Mouse (Mus musculus) intestine, postnatal 0 days (tissue): ENCODE measurements around the gene Melk. TPM values are rescaled to one million over a fixed set of nuclear protein-coding genes. Genes with fewer than 3 reads are reported as not detected.

ENCODE experiments used
- ATAC-seq: fragments of 200-750 bp; cut with Nextera tagmentation; 2 replicates; pipeline ENCODE4 v1.8.0; 2017; ENCODE audit warnings: mild to moderate bottlenecking, moderate TSS enrichment, moderate library complexity
- H3K27ac ChIP-seq: fragments of 300-500 bp; sonication (generic); 2 replicates; pipeline ENCODE4 v1.5.1; 2014; ENCODE audit warnings: mild to moderate bottlenecking, low read depth, low read length, moderate library complexity
- H3K27me3 ChIP-seq: fragments of 300-500 bp; sonication (generic); replicated peaks from 2 replicates; pipeline ENCODE4 v1.6.1; 2014; ENCODE audit warnings: low read length, mixed read lengths; ENCODE audit not compliant: control insufficient read depth, insufficient read depth
- H3K36me3 ChIP-seq: fragments of 300-500 bp; sonication (generic); 2 replicates; pipeline ENCODE4 v1.6.1; 2014; ENCODE audit warnings: mild to moderate bottlenecking, moderate library complexity; ENCODE audit not compliant: control insufficient read depth, insufficient read depth
- H3K4me1 ChIP-seq: fragments of 300-500 bp; sonication (generic); replicated peaks from 2 replicates; pipeline ENCODE4 v1.6.1; 2014; ENCODE audit warnings: antibody characterized with exemption, low read length, mixed read lengths; ENCODE audit not compliant: control insufficient read depth, insufficient read depth
- H3K4me2 ChIP-seq: fragments of 300-500 bp; sonication (generic); replicated peaks from 2 replicates; pipeline ENCODE4 v1.6.1; 2014; ENCODE audit warnings: low read depth, mild to moderate bottlenecking, moderate library complexity
- H3K4me3 ChIP-seq: fragments of 300-500 bp; sonication (generic); 2 replicates; pipeline ENCODE4 v1.5.1; 2014; ENCODE audit warnings: low read depth, low read length
- H3K9ac ChIP-seq: fragments of 300-500 bp; sonication (generic); 2 replicates; pipeline ENCODE4 v1.6.1; 2014; ENCODE audit warnings: mild to moderate bottlenecking, low read depth, low read length
- H3K9me3 ChIP-seq: fragments of 300-500 bp; sonication (generic); 2 replicates; pipeline ENCODE4 v1.6.1; 2016; ENCODE audit warnings: mixed run types; ENCODE audit not compliant: control insufficient read depth
- CTCF ChIP-seq: sonication (generic); IDR thresholded peaks from 2 replicates; pipeline ENCODE4 v1.5.1; 2016; ENCODE audit warnings: low read depth, mild to moderate bottlenecking, control low read depth, antibody characterized with exemption, moderate library complexity
- WGBS: fragments of 180-500 bp; shearing (Covaris S2); extraction: QIAGEN DNeasy Blood & Tissue Kit; methylation state at CpG from one replicate; pipeline ENCODE4 v1.1.7; 2014; 5-methylcytosine and 5-hydroxymethylcytosine counted together
- polyA plus RNA-seq: library from polyadenylated mRNA; unstranded; fragments of >200 nt; fragmentation: Nextera tagmentation; extraction: Ambion mirVana; gene quantifications from 2 replicates; pipeline ENCODE4 v1.2.1, GENCODE M21; 2015

The Melk gene
- polyA plus RNA-seq, 1 experiment from 2014 or later, result 9.2 TPM

- H3K9ac ChIP-seq, result no peak overlapping the region
- no peak for ATAC-seq
- H3K4me3 ChIP-seq, result no peak overlapping the region
- H3K9me3 ChIP-seq, result no peaks in the 10 kb centered on the region
- H3K27me3 ChIP-seq, result no peaks in the 10 kb centered on the region
- no peak overlapping the region for H3K4me2 ChIP-seq
- no peak overlapping the region for H3K27ac ChIP-seq
- no peaks in the 10 kb centered on the region for H3K4me1 ChIP-seq
- no peak for TF ChIP-seq CTCF
- H3K36me3 ChIP-seq, result peaks cover 7% of the 10 kb centered on the region; the same call in 1 of the 2 replicates
- 92% methylated on average over 7 of the region's 7 CpGs for WGBS
These were observed 21.4 kb downstream of the Melk start for GRCm38 (mm10) chr4:44322124-44322523.

- TF ChIP-seq CTCF, result peak; percentile 65
- Histone ChIP-seq H3K27ac (no peak overlapping the region), H3K4me2 (no peak overlapping the region), H3K36me3 (peaks cover 7% of the 10 kb centered on the region; the same call in 1 of the 2 replicates), H3K9ac (no peak overlapping the region), H3K27me3 (no peaks in the 10 kb centered on the region), H3K9me3 (no peaks in the 10 kb centered on the region), H3K4me1 (no peaks in the 10 kb centered on the region), H3K4me3 (no peak overlapping the region)
- ATAC-seq, result no peak
- WGBS, result 48% methylated on average over 4 of the region's 4 CpGs
These were observed 24.8 kb downstream of the Melk start for GRCm38 (mm10) chr4:44325453-44325852.

- H3K36me3 ChIP-seq, result peaks cover 7% of the 10 kb centered on the region; the same call in 1 of the 2 replicates
- 94% methylated on average over 3 of the region's 3 CpGs for WGBS
These were observed 26.0 kb downstream of the Melk start for GRCm38 (mm10) chr4:44326721-44327120.

GRCm38 (mm10) chr4:44327976-44328375 is 27.3 kb downstream of the Melk start:
- Histone ChIP-seq H3K4me3 (no peak overlapping the region), H3K9ac (no peak overlapping the region), H3K27me3 (no peaks in the 10 kb centered on the region), H3K27ac (no peak overlapping the region), H3K4me1 (no peaks in the 10 kb centered on the region), H3K36me3 (peaks cover 7% of the 10 kb centered on the region; the same call in 1 of the 2 replicates), H3K9me3 (no peaks in the 10 kb centered on the region), H3K4me2 (no peak overlapping the region)
- no peak for TF ChIP-seq CTCF
- 75% methylated on average over 1 of the region's 1 CpGs for WGBS
- ATAC-seq, result no peak

More at GRCm38 (mm10) chr4:44326721-44327120, 26.0 kb downstream of the Melk start:
- no peaks in the 10 kb centered on the region for H3K4me1 ChIP-seq
- H3K27me3 ChIP-seq, result no peaks in the 10 kb centered on the region
- no peak for ATAC-seq
- no peak for TF ChIP-seq CTCF
- no peak overlapping the region for H3K4me2 ChIP-seq
- H3K27ac ChIP-seq, result no peak overlapping the region
- H3K9me3 ChIP-seq, result no peaks in the 10 kb centered on the region
- H3K9ac ChIP-seq, result no peak overlapping the region
- H3K4me3 ChIP-seq, result no peak overlapping the region

GRCm38 (mm10) chr4:44335006-44335405 is 34.3 kb downstream of the Melk start:
- no peak overlapping the region for H3K4me2 ChIP-seq
- H3K9ac ChIP-seq, result no peak overlapping the region
- no peaks in the 10 kb centered on the region for H3K27me3 ChIP-seq
- no peak for ATAC-seq
- H3K4me3 ChIP-seq, result no peak overlapping the region
- no peaks in the 10 kb centered on the region for H3K9me3 ChIP-seq
- no peaks in the 10 kb centered on the region for H3K36me3 ChIP-seq
- no peak overlapping the region for H3K27ac ChIP-seq
- 93% methylated on average over 8 of the region's 8 CpGs for WGBS
- H3K4me1 ChIP-seq, result no peaks in the 10 kb centered on the region
- no peak for TF ChIP-seq CTCF

GRCm38 (mm10) chr4:44361670-44362069 is 61.0 kb downstream of the Melk start:
- Histone ChIP-seq H3K4me3 (no peak overlapping the region), H3K9me3 (no peaks in the 10 kb centered on the region), H3K4me1 (no peaks in the 10 kb centered on the region), H3K4me2 (no peak overlapping the region), H3K27me3 (no peaks in the 10 kb centered on the region), H3K27ac (no peak overlapping the region), H3K36me3 (no peaks in the 10 kb centered on the region), H3K9ac (no peak overlapping the region)
- WGBS, result 50% methylated on average over 7 of the region's 7 CpGs
- ATAC-seq, result peak; percentile 70
- no peak for TF ChIP-seq CTCF
